Mouse (Mus musculus): Measurements from ENCODE around the gene Rnft1.
"Not testable (repeated sequence)": the region's sequence is repeated elsewhere in the genome, so short reads cannot be mapped to it uniquely, and the experiment has no call there.

Gene Rnft1

DNA sequence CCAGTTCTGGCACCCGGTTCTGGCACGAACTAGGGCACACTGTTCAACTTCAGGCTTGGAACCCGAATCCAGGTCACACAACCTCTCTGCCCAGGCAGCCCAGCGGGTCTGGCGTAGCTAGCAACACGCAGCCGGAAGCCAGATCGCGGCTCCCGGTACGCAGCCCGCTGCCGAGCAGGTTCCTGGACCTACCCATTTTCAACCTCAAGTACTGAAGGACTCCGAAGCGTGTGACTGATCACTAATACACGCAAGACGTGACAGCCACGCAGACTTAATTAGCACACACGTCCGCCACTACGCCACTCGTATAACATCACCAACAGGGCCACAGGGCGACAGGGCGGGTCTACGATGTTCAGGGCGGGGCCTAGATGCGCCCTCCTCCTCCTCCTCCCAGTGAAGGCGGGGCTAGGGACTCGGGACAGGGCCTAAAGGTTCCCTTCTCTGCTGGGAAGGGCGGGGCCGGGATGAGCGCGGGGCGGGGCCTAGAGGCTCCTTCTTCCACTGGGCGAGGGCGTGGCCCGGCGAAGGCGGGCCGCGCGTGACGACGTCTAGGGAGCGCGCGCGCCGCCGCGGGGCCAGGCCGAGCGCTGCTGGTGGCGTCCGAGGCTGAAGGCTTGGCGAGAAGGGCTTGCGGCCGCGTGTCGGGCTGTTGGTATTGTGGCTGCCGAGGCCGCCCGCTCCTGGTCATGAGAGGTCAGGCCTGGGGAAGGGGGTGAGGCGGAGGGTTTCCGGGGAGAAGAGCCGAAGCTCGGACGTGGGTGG, at the start of gene Rnft1:
TSS of gene Rnft1 (plus strand) at position 557 of the 768 bp plus-strand sequence.
- DNase-seq (ENCODE audit: low spot score), result peak; percentile 96

DNA sequence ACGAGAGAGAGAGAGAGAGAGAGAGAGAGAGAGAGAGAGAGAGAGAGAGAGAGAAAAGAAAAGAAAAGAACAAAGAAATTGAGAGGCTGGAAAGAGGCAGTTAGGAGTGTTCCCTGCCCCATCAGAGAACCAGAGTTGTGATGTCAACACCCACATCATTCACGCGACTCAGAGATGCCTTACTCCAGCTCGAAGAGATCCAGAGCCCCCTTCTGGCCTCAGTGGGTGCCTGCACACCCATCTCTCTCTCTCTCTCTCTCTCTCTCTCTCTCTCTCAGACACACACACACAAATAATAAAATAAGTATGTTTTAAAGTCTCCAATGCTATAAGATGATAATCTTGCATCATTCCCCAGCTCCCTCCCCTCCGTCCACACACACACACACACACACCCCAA, 47.6 kb upstream of the Rnft1 start:
- no peak for DNase-seq (ENCODE audit: low spot score)

DNA sequence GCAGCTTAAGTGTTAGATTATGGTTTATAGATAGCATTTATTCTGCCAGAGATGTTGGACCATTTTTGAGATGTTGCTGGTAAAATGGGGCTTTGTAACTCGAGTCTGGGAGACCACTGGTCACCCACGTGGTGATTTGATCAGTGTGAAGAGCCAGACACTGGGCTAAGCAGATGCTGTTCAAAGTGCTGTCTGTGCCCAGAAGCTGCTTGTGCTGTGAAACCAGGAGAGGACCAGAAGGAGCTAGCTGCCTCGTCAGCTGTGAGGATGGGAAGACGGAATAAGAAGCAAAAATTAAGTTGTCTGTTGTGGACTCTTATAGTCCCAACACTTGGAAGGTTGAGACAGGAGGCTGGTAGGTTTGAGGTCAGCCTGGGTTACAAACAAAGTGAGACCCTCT, 46.2 kb upstream of the Rnft1 start:
- DNase-seq (ENCODE audit: low spot score), result no peak

DNA sequence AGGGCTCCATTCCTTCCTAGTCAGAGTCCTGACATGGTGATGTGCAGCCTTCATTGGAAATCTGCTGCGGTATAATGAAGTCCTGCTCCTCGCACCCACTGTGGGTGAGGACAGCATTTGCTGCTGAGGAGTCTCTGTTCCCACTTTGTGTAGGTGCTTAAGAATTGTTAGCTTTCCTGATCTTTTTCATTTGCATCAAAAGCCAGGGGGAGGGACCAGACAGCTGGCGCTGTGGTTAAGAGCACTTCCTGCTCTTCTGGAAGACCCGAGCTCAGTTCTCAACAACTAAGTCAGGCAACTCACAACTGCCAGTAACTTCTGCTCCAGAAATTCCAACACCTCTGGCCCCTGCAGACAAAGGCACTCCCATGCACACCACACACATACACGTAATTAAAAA, 43.7 kb upstream of the Rnft1 start:
- no peak for DNase-seq (ENCODE audit: low spot score)

DNA sequence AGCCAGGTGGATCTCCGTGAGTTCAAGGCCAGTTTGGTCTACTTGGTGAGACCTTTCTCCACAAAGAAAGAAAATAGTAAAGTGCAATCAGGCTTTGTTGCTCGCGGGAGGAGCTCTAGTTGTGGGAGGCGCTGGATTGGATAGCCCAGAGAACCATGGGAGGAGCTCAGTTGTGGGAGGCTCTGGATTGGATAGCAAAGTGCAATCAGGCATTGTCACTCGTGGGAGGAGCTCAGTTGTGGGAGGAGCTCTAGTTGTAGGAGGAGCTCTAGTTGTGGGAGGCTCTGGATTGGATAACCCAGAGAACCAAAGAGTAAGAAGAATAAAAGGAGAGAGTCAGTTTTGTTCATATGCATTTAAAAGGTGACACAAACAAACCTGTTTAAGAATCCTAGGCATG, 30.5 kb upstream of the Rnft1 start:
- no peak for DNase-seq (ENCODE audit: low spot score)

DNA sequence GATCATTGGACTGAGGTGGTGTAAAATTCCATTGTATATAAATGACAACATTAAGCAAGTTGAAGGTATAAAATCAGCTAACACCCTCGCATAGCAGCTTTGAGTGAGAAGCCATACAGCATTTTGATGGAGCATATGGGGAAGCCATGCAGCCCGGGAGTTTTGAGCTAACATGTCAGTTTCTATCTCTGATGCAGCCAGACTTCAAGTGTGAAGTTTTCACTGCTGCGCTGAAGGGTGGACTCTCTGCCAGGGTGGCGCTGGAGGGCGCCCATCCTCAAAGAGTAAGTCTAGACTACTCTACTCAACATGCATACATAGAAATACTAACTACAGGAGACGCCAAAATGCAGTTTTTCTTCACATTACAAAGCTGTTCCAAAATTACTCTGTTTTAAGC, 26.9 kb upstream of the Rnft1 start:
- DNase-seq (ENCODE audit: low spot score), result no peak

DNA sequence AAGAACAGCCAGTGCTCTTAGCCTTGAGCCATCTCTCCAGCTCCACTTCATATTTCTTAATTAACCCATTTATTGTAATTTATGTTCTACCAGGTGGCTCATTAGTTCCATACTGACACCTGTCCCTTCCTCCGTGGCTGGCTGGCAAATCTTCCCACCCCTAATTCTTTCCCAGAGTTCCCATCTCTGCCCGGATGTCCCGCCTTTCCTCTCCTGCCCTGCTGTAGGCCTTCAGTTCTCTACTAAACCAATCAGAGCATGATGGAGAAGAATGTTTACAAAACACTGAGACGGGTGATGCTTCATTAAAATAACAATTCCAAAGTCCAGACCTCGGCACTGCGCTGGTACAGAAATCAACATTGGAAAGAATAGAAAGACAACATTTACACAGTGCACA, 25.6 kb upstream of the Rnft1 start:
- no peak for DNase-seq (ENCODE audit: low spot score)

DNA sequence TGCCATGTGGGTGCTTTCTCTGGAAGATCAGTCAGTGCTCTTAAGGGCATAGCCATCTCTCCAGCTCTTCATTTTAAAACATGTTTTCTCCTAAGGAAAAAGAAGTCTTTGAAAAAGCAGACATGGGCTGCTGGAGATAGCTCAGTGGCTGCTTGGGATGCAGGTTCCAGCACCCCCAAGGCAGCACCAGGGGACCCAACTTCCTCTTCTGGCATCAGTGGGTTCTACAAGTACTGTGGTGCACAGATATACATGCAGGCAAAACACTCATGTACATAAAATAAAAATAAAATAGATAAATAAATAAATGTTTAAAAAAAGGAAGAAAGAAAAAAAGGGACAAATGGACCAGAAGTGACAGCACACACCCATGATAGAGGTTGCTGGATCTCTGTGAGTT, 21.9 kb upstream of the Rnft1 start:
- no peak for DNase-seq (ENCODE audit: low spot score)

DNA sequence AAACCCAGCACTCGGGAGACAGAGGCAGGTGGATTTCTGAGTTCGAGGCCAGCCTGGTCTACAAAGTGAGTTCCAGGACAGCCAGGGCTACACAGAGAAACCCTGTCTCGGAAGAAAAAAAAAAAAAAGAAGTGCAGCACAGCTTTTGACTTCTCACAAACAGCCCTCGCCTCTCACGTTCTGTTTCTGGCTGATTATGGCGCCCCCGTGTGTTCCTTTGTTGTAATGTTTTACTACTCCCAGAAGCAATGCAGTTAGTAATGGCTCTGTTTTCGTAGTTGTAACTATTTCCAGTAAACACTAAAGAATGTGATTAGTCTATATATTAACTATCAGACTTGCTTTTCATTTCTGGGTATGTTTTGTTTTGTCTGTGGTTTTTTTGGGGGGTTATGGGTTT, 20.2 kb upstream of the Rnft1 start:
- not testable (repeated sequence) for DNase-seq (ENCODE audit: low spot score)

DNA sequence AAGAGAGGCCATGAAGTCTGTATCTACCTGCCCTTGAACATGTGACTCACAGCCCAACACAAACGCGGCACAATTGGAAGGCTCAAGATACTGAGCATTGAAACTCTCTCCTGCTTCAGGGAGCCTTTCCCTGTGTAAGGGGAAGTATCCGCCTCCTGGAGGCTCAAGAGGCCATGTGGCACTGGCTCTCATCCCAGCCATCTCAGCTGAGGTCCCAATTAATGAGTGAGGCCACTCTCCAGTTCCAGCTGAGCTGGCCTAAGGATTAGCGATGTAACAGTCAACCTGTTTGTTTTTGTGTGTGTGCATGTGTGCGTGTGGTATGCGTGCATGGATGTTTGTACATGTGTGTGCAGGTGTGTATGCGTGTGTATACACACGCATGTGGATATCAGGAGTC, 16.1 kb upstream of the Rnft1 start:
- DNase-seq (ENCODE audit: low spot score), result no peak

DNA sequence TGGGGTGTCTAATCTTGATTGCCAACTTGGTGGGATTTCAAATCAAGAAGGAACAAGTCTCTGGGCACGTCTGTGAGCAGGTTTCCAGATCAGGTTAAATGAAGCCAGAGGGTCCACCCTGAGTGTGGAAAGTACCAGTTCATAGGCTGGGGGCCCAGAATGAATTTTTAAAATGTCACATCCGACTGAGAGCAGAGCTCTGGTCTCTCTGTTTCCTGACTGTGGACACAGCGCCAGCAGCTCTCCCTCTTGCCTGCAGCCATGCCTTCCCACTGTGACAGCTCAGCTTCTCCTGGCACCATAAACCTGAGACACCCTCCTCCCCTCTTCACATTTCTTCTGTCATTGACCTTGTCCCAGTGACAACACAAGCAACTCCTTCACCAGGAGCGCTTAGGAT, 15.5 kb upstream of the Rnft1 start:
- no peak for DNase-seq (ENCODE audit: low spot score)

DNA sequence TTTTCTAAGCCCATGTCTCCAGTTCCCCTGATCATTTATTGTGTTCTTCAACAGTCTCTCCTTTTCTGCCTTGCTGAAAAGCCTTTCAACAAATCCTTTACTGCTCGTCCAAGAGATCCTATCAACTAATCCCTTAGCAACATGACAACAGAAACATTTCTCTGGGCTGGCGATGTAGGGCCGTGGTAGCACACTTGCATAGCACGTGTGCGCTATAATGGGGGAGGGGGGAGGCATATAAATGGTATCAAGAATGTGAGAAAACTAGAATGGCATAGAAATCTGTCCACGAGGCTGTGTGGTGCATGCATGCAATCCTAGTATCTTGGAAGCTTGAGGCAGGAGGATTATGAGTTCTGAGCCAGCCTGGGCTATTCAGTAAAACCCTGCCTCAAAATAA, 12.7 kb upstream of the Rnft1 start:
- no peak for DNase-seq (ENCODE audit: low spot score)

DNA sequence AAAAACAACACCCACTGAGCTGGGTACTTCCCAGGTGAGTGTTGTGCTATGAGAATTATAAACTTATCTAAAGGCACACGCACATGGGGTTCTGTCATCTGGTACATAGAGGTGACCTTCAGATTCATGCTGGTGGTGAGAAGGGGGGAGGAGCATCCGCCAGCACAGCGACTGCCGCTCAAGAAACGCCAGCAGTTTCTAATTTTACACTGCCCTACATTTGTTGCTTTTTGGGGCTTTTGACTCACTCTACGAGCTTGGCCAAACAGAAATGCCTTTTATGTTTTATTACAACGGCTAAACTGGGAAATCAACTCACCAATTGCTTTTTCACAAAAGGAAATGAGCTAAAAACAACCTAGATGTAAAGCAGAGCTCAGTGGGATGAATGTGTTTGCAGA, 11.7 kb upstream of the Rnft1 start:
- no peak for DNase-seq (ENCODE audit: low spot score)

DNA sequence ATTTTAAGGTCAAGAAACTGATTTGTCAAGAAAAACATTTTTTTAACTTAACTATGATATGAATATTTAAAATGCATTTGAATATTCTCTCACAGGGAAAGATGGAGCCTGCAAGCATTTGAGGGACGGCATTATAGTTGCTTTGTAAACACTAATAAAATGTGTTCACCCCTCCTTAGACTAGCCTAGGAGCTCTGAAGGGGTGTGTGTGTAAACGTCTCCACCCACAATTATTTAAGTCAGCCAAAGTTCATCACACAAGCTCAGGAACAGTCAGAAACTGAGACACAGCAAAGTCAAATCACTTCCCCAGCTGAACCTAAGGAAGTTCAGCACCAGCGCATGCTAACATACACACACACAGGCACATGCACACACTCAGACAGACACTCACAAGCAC, 10.9 kb upstream of the Rnft1 start:
- DNase-seq (ENCODE audit: low spot score), result no peak

DNA sequence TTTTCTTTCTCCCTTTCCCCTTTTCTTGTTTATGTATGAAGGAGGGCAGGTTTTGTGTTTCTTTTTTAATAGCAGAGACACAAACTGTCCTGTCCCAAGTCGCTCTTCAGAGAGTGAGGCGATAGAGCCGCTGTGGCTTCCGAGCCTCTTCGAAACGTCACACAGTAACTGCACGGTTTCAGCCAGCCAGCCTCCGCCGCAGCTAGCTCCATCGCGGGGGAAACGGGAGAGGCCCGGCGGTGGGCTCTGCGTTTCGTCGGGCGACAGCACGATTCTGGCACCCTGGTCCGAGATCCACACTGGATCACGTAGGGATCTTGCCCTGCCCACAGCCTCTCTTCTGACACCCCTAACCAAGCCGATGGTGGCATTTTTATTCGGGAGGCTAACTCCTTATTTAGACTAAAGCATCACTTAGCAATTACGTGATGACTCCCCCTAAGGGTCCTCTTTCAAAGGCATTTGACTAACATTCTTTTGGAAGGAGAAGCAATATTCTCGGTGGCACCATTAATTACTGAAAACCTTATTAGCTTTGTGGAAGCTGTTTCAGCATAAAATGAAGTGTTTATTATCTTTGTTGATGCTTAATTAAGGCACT, 553 bp downstream of the Rnft1 start:
- no peak for DNase-seq (ENCODE audit: low spot score)

DNA sequence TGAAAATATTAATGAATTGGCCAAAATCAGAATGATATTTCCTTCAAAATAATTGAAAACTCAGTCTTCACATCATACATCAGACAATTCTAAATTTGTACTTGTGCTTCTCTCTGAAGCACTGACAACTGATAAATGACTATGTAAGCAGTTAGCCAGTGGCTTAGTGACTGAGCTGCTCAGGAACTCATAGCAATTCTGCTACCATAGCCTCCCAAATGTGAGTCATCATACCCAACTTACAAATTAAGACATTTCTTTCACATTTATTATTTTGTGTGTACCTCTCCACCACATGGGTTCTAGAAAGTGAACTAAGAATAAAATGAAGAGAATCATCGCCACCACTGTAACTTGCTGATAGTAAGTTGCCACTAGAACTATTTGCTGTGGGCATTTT, 6.3 kb downstream of the Rnft1 start:
- no peak for DNase-seq (ENCODE audit: low spot score)

DNA sequence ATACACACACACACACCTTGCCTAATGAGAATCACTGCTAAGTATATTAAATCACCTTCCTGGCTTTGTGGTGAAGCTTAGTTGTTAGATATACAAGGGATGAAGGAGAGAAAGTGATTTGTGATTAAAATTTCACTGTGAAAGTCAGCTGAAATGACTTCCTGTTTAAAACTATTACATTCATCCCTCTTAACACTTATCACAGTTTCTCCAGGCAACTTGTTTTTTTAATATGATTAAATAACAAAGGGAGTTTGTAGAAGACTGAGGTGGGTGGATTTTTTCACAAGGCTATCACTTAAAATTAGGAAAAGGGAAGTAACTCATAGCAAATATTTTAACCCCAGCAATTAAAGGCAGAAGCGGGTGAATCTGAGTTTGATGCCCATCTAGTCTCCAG, 12.9 kb downstream of the Rnft1 start:
- DNase-seq (ENCODE audit: low spot score), result no peak

DNA sequence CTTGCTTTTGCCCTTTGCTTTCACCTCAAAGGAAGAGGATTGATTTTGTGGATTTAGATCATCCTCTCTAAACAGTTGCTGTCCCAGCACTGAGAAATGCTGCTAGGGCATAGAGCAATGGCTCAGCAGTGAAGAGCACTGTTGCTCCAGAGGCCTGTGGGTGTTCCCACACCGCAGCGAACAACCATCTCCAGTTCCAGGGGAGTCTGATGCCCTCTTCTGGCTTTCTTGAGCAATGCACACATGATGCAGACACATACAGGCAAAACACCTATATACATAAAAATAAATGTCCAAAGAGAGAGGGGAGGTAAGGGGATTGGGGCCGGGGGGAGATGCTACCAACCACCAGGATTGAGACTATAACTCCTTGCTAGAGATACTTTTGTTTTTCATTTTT, 13.5 kb downstream of the Rnft1 start:
- no peak for DNase-seq (ENCODE audit: low spot score)

DNA sequence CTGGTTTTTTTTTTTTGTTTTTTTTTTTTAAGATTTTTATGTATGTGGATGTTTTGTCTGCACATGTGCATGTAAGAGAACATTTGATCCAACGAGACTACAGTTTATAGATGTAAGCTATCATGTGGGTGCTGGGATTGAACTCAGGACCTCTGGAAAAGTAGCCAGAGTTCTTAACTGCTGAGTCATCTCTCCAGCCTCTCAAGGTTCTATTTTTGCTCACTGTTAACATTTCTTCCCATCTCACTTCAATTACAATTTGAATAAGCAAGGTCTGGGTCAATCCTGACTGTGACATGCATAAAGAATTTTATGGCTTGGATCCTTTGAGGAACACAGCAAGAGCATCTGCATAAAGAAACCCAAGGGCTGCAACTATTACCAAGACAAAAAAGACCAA, 16.3 kb downstream of the Rnft1 start:
- DNase-seq (ENCODE audit: low spot score), result no peak

DNA sequence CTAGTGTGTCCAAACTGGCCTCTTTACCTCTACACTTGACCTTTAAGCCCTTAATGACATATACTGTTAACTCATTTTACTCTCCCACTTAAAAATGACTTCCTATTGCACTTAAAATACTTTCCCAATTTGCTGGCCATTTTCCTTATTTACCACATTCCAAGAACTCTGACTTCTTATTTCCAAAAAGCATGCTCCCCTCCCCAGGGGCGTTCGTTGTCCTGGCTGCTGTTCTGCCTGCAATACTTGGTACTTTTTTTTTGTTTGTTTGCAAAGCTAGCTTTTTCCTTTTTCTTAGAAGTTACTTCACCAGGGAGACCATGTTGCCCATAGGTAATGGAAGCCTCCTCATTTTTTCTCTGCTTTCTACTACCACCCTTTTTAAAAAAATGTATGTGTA, 18.7 kb downstream of the Rnft1 start:
- no peak for DNase-seq (ENCODE audit: low spot score)

DNA sequence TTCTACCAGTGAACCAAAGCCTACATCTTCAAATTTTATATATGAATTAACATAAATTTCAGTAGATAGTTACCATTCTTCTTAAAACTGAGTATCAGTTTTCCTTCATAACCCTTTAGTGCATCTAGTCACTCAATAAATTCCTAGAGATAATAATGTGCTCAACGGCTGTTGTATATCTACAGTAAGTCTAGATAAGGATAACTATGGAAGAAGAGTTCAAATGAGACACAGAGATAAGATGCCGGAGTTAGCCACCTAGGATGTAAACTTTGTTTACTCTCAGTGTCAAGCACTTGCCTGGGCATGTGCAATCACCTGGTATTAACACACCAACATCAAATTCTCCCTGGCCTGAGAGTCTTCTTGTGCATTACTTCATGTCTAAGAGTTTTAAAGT, 22.9 kb downstream of the Rnft1 start:
- no peak for DNase-seq (ENCODE audit: low spot score)

DNA sequence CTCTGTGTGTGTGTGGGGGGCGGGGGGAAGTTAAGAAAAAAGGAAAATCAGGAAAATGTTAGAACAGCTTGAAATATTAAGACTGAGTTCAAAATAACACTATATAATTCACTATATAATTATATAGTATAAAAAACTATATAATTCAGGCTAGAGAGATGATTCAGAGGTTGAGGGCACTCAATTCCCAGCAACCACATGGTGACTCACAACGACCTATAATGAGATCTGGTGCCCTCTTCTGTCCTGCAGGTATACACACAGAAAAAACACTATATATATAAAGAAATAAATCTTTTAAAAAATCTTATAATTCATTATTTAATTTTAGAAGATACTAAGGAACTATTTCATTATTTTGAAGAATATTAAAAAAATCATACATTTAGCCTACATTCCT, 23.5 kb downstream of the Rnft1 start:
- no peak for DNase-seq (ENCODE audit: low spot score)

DNA sequence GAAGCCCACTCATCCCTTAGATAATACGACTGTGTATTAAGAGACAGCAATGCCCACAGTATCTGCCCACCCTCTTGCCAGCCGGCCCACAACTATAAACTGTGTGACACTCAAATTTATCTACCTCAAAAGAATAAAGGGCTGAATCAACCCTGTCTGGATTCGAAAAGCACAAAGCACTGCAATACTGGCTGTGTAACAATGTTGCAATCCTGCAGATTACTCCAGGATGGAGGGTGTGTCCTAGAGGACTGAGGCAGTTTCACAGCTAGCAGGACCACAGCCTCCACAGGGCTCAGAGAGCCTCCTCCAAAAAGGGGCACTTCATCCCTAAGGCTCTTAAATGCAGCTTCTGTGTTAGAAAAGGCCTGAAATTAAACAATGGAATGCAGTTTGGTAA, 32.2 kb downstream of the Rnft1 start:
- no peak for DNase-seq (ENCODE audit: low spot score)

DNA sequence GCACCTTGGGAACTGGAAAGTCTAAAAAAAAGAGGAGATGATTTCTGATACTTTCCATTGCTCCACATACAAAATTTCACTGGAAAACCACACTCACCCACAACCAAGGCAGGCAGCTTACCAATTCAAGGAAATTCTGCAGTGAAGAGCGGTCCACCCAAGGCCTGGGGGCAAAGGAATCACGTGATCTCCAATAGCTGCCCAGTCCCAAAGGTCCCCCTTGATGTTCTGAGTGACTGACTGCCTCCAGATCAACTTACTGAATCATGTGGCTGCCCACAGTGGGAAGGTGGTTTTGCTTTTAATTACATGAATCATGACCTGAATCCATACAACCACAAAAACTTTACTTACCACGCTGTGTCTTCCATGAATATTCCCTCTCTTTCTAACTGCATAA, 32.8 kb downstream of the Rnft1 start:
- no peak for DNase-seq (ENCODE audit: low spot score)

Data from left cerebral cortex, adult 11 months (tissue).